Mouse (Mus musculus): ENCODE data around the gene Tfpi. TPM values are rescaled to one million over a fixed set of nuclear protein-coding genes. Genes with fewer than 3 reads are reported as not detected.

Gene Tfpi
- total RNA-seq, 2 experiments from 2014 or later: 29.0 to 63.0 TPM

DNA sequence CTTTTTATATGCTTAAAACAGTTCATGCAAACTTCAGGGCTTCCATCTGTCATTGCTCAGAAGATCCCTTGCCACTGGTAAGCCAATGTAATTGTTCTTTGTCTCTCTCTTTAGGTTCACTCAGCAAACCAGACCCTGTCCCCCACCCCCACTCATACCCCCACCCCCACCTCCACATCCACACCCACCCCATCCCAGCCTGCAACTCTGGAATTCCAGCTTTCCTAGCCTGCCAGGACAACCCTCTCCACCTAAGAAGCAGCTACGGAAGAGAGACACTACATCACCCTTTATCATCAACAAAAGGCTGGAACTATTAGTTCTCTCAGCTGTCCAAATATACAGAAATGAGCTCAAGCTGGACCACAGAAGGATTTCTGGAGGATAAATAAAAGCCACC, 974 bp downstream of the Tfpi start:
- no peak for DNase-seq (ENCODE audit: low spot score in 2 of 2)

DNA sequence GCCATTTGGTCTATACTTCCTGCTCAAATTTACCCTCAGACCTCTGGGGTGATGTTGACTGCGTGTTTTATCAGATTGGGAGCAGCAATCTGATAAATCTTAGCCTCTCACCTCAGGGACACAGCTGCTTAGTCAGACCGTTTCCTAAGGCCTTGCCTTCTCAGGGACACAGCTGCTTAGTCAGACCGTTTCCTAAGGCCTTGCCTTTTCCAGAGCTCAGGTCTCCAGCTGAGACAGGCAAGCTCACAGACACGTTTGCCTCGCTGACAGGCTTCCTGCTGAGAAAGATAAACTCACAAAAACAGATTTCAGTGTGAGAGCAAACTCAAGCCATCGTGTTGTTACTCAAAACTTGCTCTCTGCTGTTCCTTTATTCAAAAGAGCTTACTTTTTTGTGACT, 1.9 kb downstream of the Tfpi start:
- DNase-seq (ENCODE audit: low spot score in 2 of 2): peak in 1 of 2 experiments; percentile 21

DNA sequence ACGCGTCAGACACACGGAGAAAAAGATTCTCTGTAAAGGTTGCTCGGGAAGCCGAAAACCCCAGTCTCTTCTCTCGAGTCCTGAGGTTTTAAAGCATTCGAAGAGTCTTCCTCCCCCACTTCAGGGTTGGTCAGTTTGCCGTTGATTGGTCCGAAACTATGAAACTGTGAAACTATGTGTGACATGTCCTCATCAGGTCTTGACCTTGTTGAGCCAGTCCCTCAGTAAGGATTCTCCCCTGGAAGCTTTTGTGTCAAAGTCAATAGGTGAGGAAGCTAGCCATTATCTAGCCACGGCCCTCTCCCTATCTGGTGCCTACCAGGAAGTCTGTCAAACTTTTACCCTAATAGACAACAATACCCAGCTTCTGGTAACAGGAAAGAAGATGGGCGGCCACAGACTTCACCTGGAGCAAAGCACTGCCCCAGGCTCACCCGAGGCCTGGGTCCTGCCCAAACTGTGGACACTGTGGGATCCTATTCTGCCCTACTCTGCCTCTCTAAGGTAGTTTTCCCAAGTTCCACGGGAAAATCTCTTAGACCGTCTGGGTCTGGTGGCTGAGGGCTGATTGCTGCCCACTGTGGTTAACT, 2.5 kb downstream of the Tfpi start:
- no peak for DNase-seq (ENCODE audit: low spot score in 2 of 2)

DNA sequence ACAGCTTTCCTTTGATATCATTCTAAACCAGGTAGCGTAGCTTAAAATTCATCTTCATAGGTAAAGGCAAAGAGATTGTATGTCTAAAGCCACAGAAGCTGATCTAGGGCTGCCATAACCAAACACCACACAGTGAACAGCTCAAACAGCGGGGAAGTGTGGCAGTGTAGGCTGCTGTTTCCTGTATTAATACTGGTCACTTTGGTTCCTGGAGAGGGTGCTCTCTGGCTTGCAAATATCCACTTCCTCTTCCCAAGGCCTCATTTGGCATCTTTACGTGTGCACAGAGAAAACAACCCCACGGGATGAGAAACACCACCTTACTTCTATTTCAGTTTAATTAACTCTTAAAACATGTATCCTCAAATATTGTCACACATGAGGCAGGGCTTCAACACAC, 9.2 kb downstream of the Tfpi start:
- no peak for DNase-seq (ENCODE audit: low spot score in 2 of 2)

DNA sequence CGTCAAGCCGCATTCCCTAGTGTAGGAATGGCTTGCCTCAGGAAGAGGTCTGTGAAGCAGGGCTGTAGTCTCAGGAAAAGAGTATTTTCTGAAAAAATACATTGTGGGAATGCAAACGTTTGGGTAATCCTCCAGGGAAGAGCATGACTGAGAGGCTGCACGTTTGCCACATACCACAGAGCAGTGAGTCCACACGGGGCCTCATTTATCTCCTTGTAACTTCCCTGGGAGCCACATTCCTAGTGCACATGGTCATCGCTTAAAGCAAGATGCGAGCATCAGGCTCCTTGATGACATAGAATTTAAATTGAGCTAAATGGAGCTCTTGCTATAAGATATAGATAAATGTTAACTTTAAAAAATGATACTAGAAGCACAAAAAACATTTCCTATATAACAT, 11.6 kb downstream of the Tfpi start:
- DNase-seq (ENCODE audit: low spot score in 2 of 2): no peak

DNA sequence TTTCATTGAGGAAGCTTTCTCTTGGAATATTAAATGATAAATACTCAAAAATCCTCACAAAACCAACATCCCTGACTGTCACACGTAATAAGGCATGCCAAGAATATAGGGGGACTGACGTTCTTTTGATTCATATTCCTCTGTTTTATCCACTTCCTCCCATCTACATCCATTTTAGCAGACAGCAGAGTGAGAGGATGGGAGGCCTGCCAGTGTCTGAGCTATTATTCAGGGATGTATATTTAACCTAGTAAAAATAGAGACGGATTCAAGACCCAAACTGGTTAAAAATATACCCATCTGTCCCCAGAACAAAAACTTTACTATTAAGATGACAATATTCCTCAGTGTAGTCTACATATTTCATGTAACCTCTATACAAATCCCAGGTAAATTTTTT, 14.2 kb downstream of the Tfpi start:
- DNase-seq (ENCODE audit: low spot score in 2 of 2): no peak

DNA sequence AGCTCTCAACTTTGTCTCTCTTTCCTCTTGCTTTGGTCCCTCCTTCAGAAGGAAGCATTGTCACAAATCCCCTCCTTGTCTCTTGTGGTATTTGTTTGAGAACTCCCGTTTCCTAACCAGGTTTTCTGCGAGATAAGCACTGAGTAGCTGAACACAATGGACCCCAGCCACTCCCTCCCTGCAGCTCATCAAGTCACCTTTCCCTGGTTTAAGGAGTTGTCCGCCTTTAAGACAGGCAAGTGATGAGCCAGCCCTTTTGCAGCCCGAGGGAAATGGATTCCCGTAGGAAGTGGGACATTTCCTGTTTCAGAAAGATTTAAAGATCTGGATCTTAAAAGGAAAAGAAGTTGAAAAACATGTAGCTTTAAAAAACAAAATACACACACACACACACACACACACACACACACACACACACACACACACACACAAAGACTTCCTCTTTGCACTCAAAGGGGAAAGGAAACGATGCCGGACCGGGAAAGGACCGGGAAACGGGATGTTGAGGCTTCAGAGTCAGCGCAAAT, 16.9 kb downstream of the Tfpi start:
- DNase-seq (ENCODE audit: low spot score in 2 of 2): no peak

DNA sequence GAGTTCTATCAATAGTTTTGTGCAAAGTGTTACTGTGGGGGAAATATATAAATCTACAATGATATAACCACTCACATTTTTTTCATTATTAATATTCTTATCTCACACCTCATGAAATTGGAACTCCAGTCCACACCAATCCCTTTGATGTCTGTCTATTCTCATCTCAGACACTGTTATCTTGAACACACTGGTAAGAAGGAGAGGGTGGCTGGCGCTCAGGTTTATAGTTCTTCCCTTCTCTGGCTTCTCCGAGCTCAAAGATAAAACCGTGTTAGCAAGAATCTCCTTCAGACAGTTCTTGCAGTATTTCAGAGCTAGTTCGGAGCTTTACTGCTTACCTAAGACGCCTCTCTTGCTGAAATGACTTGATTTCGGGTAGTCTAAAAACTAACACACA, 19.4 kb downstream of the Tfpi start:
- no peak for DNase-seq (ENCODE audit: low spot score in 2 of 2)

DNA sequence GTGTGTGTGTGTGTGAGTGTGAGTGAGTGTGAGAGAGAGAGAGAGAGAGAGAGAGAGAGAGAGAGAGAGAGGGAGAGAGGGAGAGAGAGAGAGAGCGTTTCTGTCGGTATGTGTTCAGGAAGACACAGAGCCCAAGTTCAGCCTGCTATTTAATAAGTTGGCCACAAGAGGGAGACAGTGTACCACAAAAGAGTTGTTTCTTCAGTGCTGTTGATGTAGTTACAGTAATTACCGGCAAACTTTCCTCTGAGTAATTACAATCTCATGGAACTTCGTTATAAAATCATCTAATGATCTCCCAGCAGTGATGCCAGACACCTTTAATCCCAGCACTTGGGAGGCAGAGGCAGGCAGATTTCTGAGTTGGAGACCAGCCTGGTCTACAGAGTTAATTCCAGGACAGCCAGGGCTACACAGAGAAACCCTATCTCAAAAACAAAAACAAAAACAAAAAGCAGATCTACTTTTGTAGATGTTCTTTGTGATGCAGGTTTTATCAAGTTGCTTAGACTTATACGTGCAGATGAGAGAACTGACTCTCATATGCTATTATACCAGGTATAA, 21.3 kb downstream of the Tfpi start:
- peak in 1 of 2 experiments; percentile 49 for DNase-seq (ENCODE audit: low spot score in 2 of 2)

DNA sequence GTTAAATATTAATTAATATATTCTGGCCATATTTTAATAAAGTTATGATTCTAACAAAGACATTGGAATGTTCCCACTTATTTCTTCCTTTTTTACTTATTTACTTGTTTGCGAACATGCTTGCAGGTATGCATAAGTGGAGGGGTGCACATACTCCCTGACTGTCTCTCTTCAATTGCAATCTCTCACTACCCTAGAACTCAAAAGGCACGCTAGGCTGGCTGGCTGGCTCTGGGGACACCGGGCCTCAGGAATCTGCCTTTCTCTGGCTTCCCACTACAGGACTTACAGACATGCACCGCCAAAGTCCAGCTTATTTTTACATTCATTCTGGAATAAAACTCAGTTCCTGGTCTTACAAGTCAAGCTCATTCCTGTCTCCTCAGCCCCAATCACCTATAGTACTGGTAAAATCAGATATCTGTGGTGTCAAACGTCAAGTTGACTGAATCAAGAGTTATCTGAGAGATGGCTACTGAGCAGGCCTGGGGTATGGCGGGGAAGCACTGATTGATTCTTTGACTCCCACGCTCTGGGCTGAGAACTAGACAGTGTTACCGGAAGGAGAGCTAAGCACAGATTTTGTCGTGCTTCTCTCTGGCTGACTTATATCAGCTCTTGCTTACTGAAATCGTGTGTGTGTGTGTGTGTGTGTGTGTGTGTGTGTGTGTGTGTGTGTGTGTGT, 21.9 kb downstream of the Tfpi start:
- no peak for DNase-seq (ENCODE audit: low spot score in 2 of 2)

DNA sequence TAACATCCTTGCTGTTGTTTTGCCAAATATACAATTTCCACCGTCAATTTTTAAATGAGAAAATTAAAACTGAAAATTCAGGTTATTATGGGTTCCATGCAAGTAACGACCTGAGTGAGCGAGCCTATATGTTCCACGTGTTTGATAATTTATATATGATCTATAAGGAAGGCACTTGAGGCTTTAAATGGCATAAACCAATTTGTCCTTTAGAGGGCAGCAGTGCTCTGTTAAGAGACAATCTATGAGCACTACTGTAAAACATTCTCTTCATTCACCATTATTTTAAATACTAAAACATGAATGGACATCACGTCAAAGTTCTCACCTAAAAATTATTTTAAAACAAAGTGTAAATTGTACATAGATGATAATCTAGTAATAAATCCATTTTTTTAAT, 22.5 kb downstream of the Tfpi start:
- DNase-seq (ENCODE audit: low spot score in 2 of 2): no peak

DNA sequence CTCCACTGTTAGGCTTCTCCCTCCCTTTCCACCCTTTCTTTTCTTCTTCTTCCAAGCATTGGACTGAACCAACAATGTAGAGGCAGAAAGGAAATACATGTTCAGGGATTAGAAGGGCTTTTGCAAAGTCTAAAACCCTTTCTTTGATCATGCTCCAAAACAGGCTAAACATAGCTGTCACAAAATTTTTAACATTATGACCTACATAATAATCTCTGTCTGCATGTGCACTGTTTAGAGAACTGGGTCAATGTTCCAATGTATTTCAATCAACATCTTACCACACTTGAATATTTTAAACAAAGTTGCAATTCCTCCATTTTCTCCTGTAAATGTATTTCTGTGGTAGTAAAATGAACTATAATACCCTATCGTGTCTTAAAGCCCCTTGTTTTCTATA, 31.1 kb downstream of the Tfpi start:
- no peak for DNase-seq (ENCODE audit: low spot score in 2 of 2)

DNA sequence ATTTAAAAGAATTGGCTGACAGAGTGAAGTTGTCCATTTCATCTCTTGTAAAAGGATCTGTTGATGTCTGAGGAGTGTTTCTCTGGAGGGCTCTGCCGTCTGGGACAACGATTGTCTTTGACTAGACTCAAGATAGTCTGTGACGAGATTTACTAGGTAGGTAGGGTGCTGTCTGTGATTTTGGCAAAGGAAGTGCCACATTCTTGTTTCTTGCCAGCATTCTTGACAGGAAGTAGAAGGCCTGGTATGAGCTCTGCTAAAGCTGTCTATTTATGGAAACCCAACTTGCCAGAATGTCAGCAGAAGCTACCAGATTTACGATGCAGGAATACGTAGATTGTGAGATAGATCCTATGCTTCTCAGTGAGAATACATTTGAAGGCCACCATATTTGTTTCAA, 34.6 kb downstream of the Tfpi start:
- DNase-seq (ENCODE audit: low spot score in 2 of 2): no peak

DNA sequence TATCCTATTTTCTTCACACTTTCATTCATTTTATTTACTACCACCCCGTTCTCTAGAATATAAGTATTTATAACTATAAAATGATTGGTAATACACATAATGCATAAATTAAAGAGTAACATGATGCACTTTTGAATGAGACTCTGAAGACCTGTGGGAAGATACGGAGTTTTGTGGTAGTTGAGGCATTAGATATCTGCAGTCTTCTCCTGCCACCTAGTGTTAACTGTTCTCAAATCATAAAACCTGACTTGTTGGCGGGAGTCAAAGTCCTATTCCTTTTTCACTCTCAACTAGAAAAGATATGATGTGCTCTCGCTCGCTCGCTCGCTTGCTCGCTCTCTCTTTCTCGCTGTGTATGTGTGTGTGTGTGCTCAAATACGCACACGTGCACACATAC, 46.9 kb downstream of the Tfpi start:
- peak in 1 of 2 experiments; percentile 10 for DNase-seq (ENCODE audit: low spot score in 2 of 2)

DNA sequence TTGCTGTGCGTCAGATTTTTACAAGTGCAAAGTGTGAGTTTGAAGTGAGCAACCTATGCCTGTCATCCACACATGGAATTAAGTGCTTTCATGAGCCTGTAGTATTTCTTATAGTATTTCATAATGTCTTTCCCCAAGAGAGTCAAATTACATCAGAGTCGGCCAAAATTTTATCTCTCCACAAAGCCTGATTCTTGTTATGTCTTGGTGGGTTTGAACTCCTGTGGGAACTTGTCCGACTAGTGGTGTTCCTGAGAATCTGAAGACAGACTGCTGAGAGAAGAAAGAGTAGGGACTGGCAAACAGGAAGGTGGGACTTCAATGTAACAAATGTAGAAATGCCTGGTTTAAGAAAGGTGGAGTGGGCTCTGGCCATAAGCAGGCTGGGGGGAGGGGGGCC, 47.7 kb downstream of the Tfpi start:
- DNase-seq (ENCODE audit: low spot score in 2 of 2): no peak

DNA sequence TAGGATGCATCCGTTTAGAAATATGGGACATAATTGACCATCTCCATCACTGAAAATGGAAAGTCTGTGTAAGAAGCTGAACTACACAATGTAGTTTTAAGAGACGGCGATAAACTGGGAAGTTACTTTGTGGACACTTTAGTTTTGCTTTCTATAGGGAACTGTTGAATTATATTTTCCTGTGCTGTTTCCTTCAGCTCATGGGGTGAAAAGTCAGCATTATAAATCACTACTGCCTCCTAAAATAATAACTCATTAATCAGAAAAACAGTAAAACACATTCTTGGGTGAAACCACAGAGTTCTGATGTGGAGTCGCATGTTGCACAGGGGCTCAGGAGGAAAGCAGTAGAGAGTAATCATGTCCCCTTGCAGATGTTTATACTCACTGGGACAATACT, 50.0 kb downstream of the Tfpi start:
- no peak for DNase-seq (ENCODE audit: low spot score in 2 of 2)

DNA sequence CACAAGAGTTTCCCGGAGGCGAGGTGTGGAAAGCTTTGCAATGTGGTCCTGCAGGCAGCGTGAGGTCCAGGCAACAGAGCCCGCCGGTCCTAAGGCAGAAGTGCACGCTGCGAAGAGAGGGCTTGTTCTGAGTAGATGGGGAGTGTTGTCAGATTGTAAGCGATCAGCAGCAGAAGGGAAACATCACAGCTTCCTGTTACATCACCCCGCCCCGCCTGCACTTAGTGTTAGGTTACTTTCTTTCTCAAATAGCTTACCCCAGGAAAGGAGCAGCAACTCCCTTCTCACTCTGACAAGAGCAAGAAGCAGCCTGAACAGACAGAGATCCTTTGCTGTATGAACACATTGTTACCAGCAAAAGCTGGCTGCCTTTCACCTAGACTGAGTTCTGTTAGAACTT, 51.4 kb downstream of the Tfpi start, which contains the start of gene Calcrl:
Gene Calcrl (minus strand): TSS at position 274 of the 400 bp plus-strand sequence.
- peak; percentile 28 to 61 for DNase-seq (ENCODE audit: low spot score in 2 of 2)

DNA sequence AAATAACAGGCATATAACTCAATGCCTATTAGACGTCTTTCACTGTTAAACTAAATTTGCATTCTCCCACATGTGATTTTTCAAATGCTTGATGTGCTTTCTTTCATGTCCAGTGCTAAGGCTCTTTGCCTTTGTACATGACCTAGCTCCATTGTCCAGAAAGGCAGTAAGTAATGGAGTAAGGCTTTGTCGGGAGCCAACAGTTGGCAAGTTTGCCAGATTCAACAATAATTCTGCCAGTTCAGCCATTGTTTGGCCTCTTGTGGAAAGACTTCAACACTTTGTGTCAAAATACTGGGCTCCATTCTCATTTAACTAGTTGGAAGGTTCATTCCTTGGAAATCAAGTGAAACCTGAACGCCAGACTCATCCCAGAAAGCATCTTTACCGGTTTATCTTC, 60.1 kb downstream of the Tfpi start:
- no peak for DNase-seq (ENCODE audit: low spot score in 2 of 2)

DNA sequence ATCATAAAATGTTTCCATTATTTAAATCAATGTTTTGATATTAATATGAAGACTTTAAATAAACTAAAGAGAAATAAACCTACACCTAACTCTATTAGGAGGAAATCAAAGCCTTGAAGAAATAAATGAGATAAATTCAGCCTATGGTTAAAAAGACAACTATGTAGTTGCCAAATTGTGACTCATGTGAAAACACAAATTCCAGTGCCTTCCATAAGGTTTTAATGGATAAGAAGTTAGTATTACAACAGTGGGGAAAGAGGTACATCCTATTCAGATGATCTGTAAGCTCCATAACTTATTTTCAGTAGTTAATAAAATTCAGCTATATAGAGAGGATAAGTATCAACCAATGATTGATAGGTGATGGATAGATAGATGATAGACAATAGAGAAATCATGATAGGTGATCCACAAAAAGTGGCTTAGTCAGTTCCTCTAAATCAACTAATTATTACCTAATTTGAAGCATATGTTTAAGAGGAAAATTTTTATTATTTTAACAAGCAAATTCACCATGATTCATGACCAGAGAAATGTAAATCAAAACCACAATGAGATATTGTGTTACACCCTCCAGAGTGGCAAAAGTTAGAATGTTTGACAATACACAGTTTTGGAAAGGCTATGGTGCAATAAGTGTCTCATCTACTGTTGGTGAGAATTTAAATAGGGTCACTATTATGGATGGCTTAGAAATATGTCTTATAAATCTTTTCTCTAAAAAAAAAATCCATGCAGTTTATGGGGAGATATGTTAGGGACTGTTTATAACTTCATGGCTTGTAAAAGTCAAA, 66.6 kb downstream of the Tfpi start:
- DNase-seq (ENCODE audit: low spot score in 2 of 2): no peak

DNA sequence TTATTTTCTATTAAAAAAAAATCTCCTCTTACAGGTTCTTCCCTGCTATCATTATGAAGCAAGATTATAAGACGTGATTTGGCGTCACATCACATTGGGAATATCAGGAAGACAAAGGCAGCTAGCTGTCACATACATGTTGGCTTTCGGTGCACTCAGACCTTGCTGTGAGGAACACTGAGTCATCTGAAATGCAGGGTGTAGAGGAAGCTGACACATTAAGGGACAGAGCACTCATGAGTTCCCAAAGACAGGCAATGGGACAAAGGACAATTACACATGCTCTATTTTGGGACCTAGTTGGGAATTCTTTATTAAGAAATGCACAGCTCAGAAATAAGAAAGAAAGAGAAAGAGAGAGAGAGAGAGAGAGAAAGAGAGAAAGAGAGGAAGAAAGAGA, 71.7 kb downstream of the Tfpi start:
- no peak for DNase-seq (ENCODE audit: low spot score in 2 of 2)

DNA sequence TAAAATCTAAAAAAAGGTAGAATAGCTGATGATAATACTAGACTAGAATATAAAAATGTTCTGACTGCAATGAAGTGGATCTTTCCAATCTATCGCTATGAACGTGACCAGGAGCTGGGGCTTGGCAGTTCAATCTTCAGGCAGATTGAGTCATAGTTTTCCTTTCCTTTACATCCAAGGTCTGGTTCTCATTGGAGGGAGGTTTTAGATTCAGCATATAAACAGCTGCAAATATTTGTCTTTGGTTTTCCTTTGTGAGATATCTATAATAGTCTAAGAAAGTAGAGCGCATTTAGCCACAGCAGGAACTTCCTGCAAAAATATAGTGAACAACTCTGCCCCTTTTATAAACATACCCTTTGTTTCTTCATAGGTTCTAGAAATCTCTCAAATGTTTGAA, 73.9 kb downstream of the Tfpi start:
- DNase-seq (ENCODE audit: low spot score in 2 of 2): no peak

DNA sequence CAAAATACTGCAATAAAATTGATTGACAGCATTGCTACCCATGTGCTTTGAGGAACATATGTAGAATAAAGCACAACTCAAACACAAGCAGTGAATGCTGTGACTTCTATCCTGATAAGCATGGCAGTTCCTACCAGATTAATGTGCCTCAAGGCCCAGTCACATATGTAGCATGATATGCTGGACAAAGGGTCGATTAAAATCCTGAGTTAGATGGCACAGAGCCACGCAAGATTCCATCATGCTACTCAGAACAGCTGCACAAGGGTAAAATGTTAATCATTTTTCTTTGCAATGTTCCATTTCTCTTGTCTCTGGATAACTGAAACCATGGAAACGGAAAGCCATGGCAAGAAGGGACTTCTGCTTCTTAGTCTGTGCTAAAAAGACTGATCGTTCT, 80.0 kb downstream of the Tfpi start:
- no peak for DNase-seq (ENCODE audit: low spot score in 2 of 2)

Measured in adrenal gland, adult 18-20 months (tissue).